Mouse (Mus musculus) brain, embryonic 14.5 days (tissue): ENCODE measurements around the gene Hsh2d.

Experiments
- CTCF ChIP-seq: fragments of 200-500 bp; IDR thresholded peaks from 2 replicates; pipeline ENCODE4 v1.5.1; 2012; ENCODE audit warnings: inconsistent platforms, mild to moderate bottlenecking, moderate library complexity, borderline replicate concordance; ENCODE audit not compliant: insufficient read depth, insufficient read length; ENCODE audit errors: extremely low read depth
- POLR2A ChIP-seq: fragments of 200-500 bp; IDR thresholded peaks from 2 replicates; pipeline ENCODE4 v1.6.1; 2012; ENCODE audit warnings: mild to moderate bottlenecking, inconsistent platforms, borderline replicate concordance; ENCODE audit not compliant: poor library complexity, insufficient read depth, insufficient read length, severe bottlenecking; ENCODE audit errors: extremely low read depth

DNA sequence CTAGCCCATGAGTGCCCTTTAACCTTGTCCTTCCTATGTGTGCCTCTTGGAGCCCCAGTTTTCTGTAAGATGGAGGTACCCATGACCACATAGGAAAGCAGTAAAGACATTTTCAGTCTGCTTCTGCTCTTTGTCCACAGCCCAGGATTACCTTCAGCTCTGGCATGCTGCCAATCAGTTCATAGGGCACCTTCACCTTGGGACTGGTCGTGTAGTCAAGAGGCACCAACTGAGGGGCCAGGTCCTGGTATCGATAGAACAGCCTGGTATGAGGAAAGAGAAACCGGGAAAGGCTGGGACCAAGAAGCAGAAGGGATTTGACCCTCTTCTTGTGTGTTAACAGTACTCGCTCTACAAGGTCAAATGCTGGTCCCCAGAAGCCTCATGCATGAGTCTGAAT lies 20.8 kb downstream of the Hsh2d start:
- TF ChIP-seq POLR2A (no peak), CTCF (no peak)
